Mouse (Mus musculus): ENCODE data around the gene Stx8. TPM values are rescaled to one million over a fixed set of nuclear protein-coding genes. Genes with fewer than 3 reads are reported as not detected.

The Stx8 gene
- polyA plus RNA-seq, 1 experiment: 78.2 TPM

- TF ChIP-seq CTCF (IDR thresholded peaks at IDR 0.05; ENCODE audit: low read depth, low read length): no peak
- TF ChIP-seq POLR2A (IDR thresholded peaks at IDR 0.05; ENCODE audit: borderline replicate concordance, low read depth, low read length): no peak
- Histone ChIP-seq H3K4me1 (ENCODE audit: control insufficient read depth, insufficient read depth, low read length) (peaks cover 6% of the 10 kb centered on the region), H3K27ac (ENCODE audit: insufficient read depth, low read depth, low read length) (no peak overlapping the region), H3K4me3 (ENCODE audit: insufficient read depth, low read length) (no peak overlapping the region)
These were observed 83.5 kb downstream of the Stx8 start for GRCm38 (mm10) chr11:68049261-68050165.

GRCm38 (mm10) chr11:68050725-68051124, 84.7 kb downstream of the Stx8 start:
- H3K27ac ChIP-seq (ENCODE audit: insufficient read depth, low read depth, low read length): no peak overlapping the region
- no peak overlapping the region for H3K4me3 ChIP-seq (ENCODE audit: insufficient read depth, low read length)
- no peak for TF ChIP-seq POLR2A (IDR thresholded peaks at IDR 0.05; ENCODE audit: borderline replicate concordance, low read depth, low read length)
- TF ChIP-seq CTCF (IDR thresholded peaks at IDR 0.05; ENCODE audit: low read depth, low read length): no peak
- H3K4me1 ChIP-seq (ENCODE audit: control insufficient read depth, insufficient read depth, low read length): peaks cover 6% of the 10 kb centered on the region

GRCm38 (mm10) chr11:68051305-68051704, 85.3 kb downstream of the Stx8 start:
- H3K4me3 ChIP-seq (ENCODE audit: insufficient read depth, low read length): no peak overlapping the region
- peaks cover 6% of the 10 kb centered on the region for H3K4me1 ChIP-seq (ENCODE audit: control insufficient read depth, insufficient read depth, low read length)
- TF ChIP-seq CTCF (IDR thresholded peaks at IDR 0.05; ENCODE audit: low read depth, low read length) (no peak), POLR2A (IDR thresholded peaks at IDR 0.05; ENCODE audit: borderline replicate concordance, low read depth, low read length) (no peak)
- no peak overlapping the region for H3K27ac ChIP-seq (ENCODE audit: insufficient read depth, low read depth, low read length)

GRCm38 (mm10) chr11:68058466-68059201, 92.6 kb downstream of the Stx8 start:
- Histone ChIP-seq H3K27ac (ENCODE audit: insufficient read depth, low read depth, low read length) (no peak overlapping the region), H3K4me3 (ENCODE audit: insufficient read depth, low read length) (no peak overlapping the region), H3K4me1 (ENCODE audit: control insufficient read depth, insufficient read depth, low read length) (peaks cover 6% of the 10 kb centered on the region)
- TF ChIP-seq POLR2A (IDR thresholded peaks at IDR 0.05; ENCODE audit: borderline replicate concordance, low read depth, low read length) (no peak), CTCF (IDR thresholded peaks at IDR 0.05; ENCODE audit: low read depth, low read length) (no peak)

GRCm38 (mm10) chr11:68060651-68061050, 94.7 kb downstream of the Stx8 start:
- Histone ChIP-seq H3K27ac (ENCODE audit: insufficient read depth, low read depth, low read length) (no peak overlapping the region), H3K4me1 (ENCODE audit: control insufficient read depth, insufficient read depth, low read length) (peaks cover 16% of the 10 kb centered on the region), H3K4me3 (ENCODE audit: insufficient read depth, low read length) (no peak overlapping the region)
- TF ChIP-seq CTCF (IDR thresholded peaks at IDR 0.05; ENCODE audit: low read depth, low read length) (no peak), POLR2A (IDR thresholded peaks at IDR 0.05; ENCODE audit: borderline replicate concordance, low read depth, low read length) (no peak)

- TF ChIP-seq CTCF (IDR thresholded peaks at IDR 0.05; ENCODE audit: low read depth, low read length): no peak
- no peak for TF ChIP-seq POLR2A (IDR thresholded peaks at IDR 0.05; ENCODE audit: borderline replicate concordance, low read depth, low read length)
- Histone ChIP-seq H3K4me3 (ENCODE audit: insufficient read depth, low read length) (no peak overlapping the region), H3K4me1 (ENCODE audit: control insufficient read depth, insufficient read depth, low read length) (peaks cover 21% of the 10 kb centered on the region), H3K27ac (ENCODE audit: insufficient read depth, low read depth, low read length) (no peak overlapping the region)
These were observed 96.1 kb downstream of the Stx8 start for GRCm38 (mm10) chr11:68062116-68062515.

GRCm38 (mm10) chr11:68067806-68068205, 101.8 kb downstream of the Stx8 start:
- Histone ChIP-seq H3K4me3 (ENCODE audit: insufficient read depth, low read length) (no peak overlapping the region), H3K4me1 (ENCODE audit: control insufficient read depth, insufficient read depth, low read length) (peaks cover 19% of the 10 kb centered on the region), H3K27ac (ENCODE audit: insufficient read depth, low read depth, low read length) (no peak overlapping the region)
- TF ChIP-seq POLR2A (IDR thresholded peaks at IDR 0.05; ENCODE audit: borderline replicate concordance, low read depth, low read length): no peak
- no peak for TF ChIP-seq CTCF (IDR thresholded peaks at IDR 0.05; ENCODE audit: low read depth, low read length)

- H3K4me1 ChIP-seq (ENCODE audit: control insufficient read depth, insufficient read depth, low read length): peaks cover 13% of the 10 kb centered on the region
- H3K4me3 ChIP-seq (ENCODE audit: insufficient read depth, low read length): no peak overlapping the region
- no peak overlapping the region for H3K27ac ChIP-seq (ENCODE audit: insufficient read depth, low read depth, low read length)
- TF ChIP-seq CTCF (IDR thresholded peaks at IDR 0.05; ENCODE audit: low read depth, low read length) (no peak), POLR2A (IDR thresholded peaks at IDR 0.05; ENCODE audit: borderline replicate concordance, low read depth, low read length) (no peak)
These were observed 104.1 kb downstream of the Stx8 start for GRCm38 (mm10) chr11:68070086-68070485.

- no peak overlapping the region for H3K4me3 ChIP-seq (ENCODE audit: insufficient read depth, low read length)
- no peak overlapping the region for H3K27ac ChIP-seq (ENCODE audit: insufficient read depth, low read depth, low read length)
- TF ChIP-seq CTCF (IDR thresholded peaks at IDR 0.05; ENCODE audit: low read depth, low read length) (no peak), POLR2A (IDR thresholded peaks at IDR 0.05; ENCODE audit: borderline replicate concordance, low read depth, low read length) (no peak)
These were observed 105.8 kb downstream of the Stx8 start for GRCm38 (mm10) chr11:68071836-68072235.

More at GRCm38 (mm10) chr11:68071836-68072235, 105.8 kb downstream of the Stx8 start:
- peaks cover 8% of the 10 kb centered on the region for H3K4me1 ChIP-seq (ENCODE audit: control insufficient read depth, insufficient read depth, low read length)

Data from bone marrow macrophage, adult 2 months (primary cell).